Mouse (Mus musculus): Measurements from ENCODE around the gene Hnrnph1. TPM values are rescaled to one million over a fixed set of nuclear protein-coding genes. Genes with fewer than 3 reads are reported as not detected.

Hnrnph1 gene
- polyA plus RNA-seq, 1 experiment from 2014 or later, result 598 TPM

DNA sequence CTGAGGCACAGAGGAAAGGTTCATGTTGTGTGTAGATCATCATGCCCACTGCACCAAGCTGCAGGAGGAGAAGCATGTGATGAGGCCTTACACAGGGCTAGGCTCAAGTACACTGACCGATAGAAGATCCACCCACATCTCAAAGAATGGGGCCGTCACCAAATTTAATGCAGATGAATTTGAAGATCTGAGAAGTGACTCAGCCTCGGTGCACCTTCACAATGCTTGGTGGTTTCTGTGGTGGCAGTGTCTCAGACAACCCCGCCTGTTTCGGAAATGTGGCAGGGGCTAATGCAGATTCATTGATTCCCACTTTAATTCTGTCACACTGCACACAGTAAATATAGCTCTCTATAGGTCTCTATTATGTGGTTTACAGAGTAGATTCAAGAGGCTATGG is 56.1 kb downstream of the Hnrnph1 start:
- WGBS, result 94% methylated on average over 5 of the region's 5 CpGs
- H3K36me3 ChIP-seq (ENCODE audit: control insufficient read depth, insufficient read depth, low read length), result no peaks in the 10 kb centered on the region
- no peaks in the 10 kb centered on the region for H3K9me3 ChIP-seq (replicated peaks; ENCODE audit: control insufficient read depth, low read length)
- ATAC-seq, result no peak
- H3K27me3 ChIP-seq (replicated peaks; ENCODE audit: control insufficient read depth, insufficient read depth, low read length), result no peaks in the 10 kb centered on the region
- DNase-seq (ENCODE audit: low spot score), result no peak
- no peak overlapping the region for H3K4me3 ChIP-seq (ENCODE audit: low read depth, low read length)
- peaks cover 6% of the 10 kb centered on the region for H3K4me1 ChIP-seq (ENCODE audit: control insufficient read depth, insufficient read depth, low read length)
- H3K4me2 ChIP-seq (ENCODE audit: low read length), result no peak overlapping the region
- no peak overlapping the region for H3K27ac ChIP-seq (ENCODE audit: low read depth, low read length)
- no peak overlapping the region for H3K9ac ChIP-seq (ENCODE audit: low read length)

MicroRNAs encoded within 50 kb of the gene (microRNA counts, 519-probe panel; counts per million panel counts)
- 2,848 counts per million, percentile 21 among the panel's probes with 10 or more counts for microRNA mmu-miR-804

Small RNA genes within 50 kb of the gene (microRNA-seq; reads per million reads assigned to microRNA genes)
- gene Mir804, result not detected

Other genes starting within 250 kb of the Hnrnph1 start
- gene Tbc1d9b, start 245.6 kb upstream of the Hnrnph1 start, polyA plus RNA-seq (2014; fragmentation: Nextera tagmentation; extraction: Ambion mirVana), result 23.3 and 28.3 TPM in 2 replicates
- 34.5 and 41.5 TPM in 2 replicates for gene Mrnip, start 202.5 kb upstream of the Hnrnph1 start, polyA plus RNA-seq (2014; fragmentation: Nextera tagmentation; extraction: Ambion mirVana)
- 263 and 276 TPM in 2 replicates for gene Sqstm1, start 166.2 kb upstream of the Hnrnph1 start, polyA plus RNA-seq (2014; fragmentation: Nextera tagmentation; extraction: Ambion mirVana)
- 15.2 and 18.9 TPM in 2 replicates for gene Mgat4b, start 166.1 kb upstream of the Hnrnph1 start, polyA plus RNA-seq (2014; fragmentation: Nextera tagmentation; extraction: Ambion mirVana)
- gene Ltc4s, start 138.4 kb upstream of the Hnrnph1 start, polyA plus RNA-seq (2014; fragmentation: Nextera tagmentation; extraction: Ambion mirVana), result 3.4 and 4.1 TPM in 2 replicates
- gene Maml1, start 84.7 kb upstream of the Hnrnph1 start, polyA plus RNA-seq (2014; fragmentation: Nextera tagmentation; extraction: Ambion mirVana), result 5.4 and 5.8 TPM in 2 replicates
- gene Canx, start 51.3 kb upstream of the Hnrnph1 start, polyA plus RNA-seq (2014; fragmentation: Nextera tagmentation; extraction: Ambion mirVana), result 190 and 210 TPM in 2 replicates
- 0.86 and 0.88 TPM in 2 replicates for gene Cby3, start 22.5 kb upstream of the Hnrnph1 start, polyA plus RNA-seq (2014; fragmentation: Nextera tagmentation; extraction: Ambion mirVana)
- gene Rufy1, start 54.1 kb downstream of the Hnrnph1 start, polyA plus RNA-seq (2014; fragmentation: Nextera tagmentation; extraction: Ambion mirVana), result 27.2 and 32.7 TPM in 2 replicates
- 0.69 and 2.1 TPM in 2 replicates for gene Adamts2, start 225.1 kb downstream of the Hnrnph1 start, polyA plus RNA-seq (2014; fragmentation: Nextera tagmentation; extraction: Ambion mirVana)

All from forebrain, embryonic 14.5 days (tissue).